ENCODE assay signal across 16 mouse cellular contexts in the genomic region with DNA sequence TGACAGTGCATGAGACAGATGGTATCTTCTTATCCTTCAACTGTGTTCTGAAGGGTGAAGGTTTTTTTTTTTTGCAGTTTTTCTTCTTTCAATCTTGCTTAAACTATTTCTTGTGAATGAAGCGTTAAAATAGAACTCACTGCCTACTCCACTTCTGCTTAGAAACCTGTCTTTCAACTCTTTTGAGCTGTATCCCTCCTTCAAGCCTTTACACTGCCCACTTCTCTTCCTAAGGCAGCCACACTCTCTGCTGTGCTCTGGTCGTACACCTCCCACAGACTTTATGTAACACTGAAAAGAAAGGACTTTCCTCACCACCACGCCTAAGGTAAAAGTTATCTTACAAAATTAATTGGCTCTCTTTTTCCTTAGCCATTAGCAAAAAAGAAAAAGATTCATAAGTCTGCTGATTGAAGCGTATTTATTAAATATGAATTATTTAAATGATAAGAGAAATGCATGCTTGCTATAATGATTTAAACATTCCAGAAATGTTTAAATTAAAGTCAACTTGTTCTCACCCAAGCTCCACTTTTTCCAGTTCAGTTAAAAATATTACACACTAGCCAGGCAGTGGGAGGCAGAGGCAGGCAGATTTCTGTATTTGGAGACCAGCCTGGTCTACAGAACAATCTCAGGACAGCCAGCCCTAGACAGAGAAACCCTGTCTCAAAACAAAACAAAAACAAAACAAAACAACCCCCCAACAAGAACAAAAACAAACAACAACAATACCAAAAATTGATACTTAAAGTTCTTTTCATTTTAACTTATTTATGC.
"Had no signal": no experiment of that assay in that cellular context is flagged by ENCODE, and none has a peak within 500 bp of the region (broad histone marks: within the 10 kb centered on the region; RNA-seq: fewer than 3 reads in every experiment).

No protein-coding gene starts in this region.

- H3K27me3 ChIP-seq: hindbrain, embryonic 15.5 days; limb, embryonic 13.5 days; midbrain, embryonic 13.5 days; neural tube, embryonic 15.5 days had no signal

- H3K9ac ChIP-seq: hindbrain, embryonic 15.5 days; limb, embryonic 13.5 days; liver, embryonic 14.5 days; midbrain, embryonic 13.5 days; neural tube, embryonic 15.5 days had no signal

- H3K4me3 ChIP-seq: hindbrain, embryonic 15.5 days; layer of hippocampus, adult 2 months; limb, embryonic 13.5 days; midbrain, embryonic 13.5 days; myocyte; neural tube, embryonic 15.5 days had no signal

- H3K4me1 ChIP-seq: hindbrain, embryonic 15.5 days; limb, embryonic 13.5 days; midbrain, embryonic 13.5 days; neural tube, embryonic 15.5 days had no signal

- DNase-seq: kidney, adult 8-10 months; kidney, postnatal 4 days; lung, adult 18-20 months; thymus, adult 18-20 months; thymus, postnatal 14 days had no signal

- ATAC-seq: inflammation-experienced regulatory T-cells, adult 6 months; intestine, postnatal 0 days; midbrain, embryonic 13.5 days had no signal

- H3K9me3 ChIP-seq: hindbrain, embryonic 15.5 days; limb, embryonic 13.5 days; midbrain, embryonic 13.5 days; neural tube, embryonic 15.5 days had no signal

- H3K36me3 ChIP-seq: hindbrain, embryonic 15.5 days; limb, embryonic 13.5 days; midbrain, embryonic 13.5 days; neural tube, embryonic 15.5 days had no signal

- H3K27ac ChIP-seq: hindbrain, embryonic 15.5 days; kidney, postnatal 0 days; layer of hippocampus, adult 2 months; limb, embryonic 13.5 days; liver, embryonic 14.5 days; midbrain, embryonic 13.5 days; neural tube, embryonic 15.5 days; stomach, postnatal 0 days had no signal

- H3K4me2 ChIP-seq: hindbrain, embryonic 15.5 days; limb, embryonic 13.5 days; midbrain, embryonic 13.5 days; neural tube, embryonic 15.5 days had no signal
